Mouse (Mus musculus): ENCODE measurements around the gene Gtf3c1. TPM values are rescaled to one million over a fixed set of nuclear protein-coding genes. Genes with fewer than 3 reads are reported as not detected.

The Gtf3c1 gene
- polyA plus RNA-seq, 1 experiment from 2014 or later, result 16.3 TPM

DNA sequence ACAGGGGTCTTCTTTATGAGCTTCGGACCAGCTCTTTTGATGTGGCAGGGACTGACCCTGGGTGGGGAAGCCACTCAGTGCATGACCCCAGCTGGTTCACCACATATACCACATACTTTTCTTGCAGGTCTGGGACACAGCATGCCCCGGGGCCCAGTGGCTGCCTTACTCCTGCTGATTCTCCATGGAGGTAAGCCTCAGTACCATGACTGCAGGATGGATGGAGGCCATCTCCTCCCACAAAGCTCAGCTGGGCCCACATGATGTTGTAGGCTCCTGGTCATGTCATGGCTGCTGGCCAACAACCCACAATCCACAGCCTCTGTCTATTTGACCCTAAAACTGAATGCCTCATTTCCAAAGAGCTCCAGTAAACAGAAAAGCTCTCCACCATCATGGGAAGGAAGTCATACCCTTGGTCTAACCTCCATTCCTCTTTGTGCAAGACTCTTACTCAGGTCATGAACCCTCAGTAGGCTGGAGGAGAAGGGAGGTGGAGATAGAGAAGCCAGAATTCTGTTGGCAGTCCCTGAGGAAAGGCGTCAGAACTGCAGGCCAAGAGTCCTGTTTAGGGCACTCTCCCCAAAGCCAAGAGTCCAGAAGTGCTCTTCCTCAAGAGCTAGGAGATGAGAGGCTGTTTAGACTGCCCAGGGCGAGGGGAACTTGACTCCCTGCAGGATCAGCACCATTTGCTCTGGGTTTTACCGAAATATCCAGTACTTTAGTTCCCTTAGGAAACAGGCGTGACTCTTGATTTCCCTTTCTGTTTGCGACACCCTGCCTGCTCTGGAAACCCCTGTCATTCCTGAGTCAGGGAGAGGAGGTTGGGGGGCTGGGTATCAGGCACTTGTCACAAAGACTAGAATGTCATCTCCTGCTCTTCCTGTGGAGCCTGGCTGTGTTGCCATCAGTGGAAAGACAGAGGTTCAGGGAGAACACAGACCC lies 84.6 kb downstream of the Gtf3c1 start:
- DNase-seq (ENCODE audit: low spot score), result no peak

DNA sequence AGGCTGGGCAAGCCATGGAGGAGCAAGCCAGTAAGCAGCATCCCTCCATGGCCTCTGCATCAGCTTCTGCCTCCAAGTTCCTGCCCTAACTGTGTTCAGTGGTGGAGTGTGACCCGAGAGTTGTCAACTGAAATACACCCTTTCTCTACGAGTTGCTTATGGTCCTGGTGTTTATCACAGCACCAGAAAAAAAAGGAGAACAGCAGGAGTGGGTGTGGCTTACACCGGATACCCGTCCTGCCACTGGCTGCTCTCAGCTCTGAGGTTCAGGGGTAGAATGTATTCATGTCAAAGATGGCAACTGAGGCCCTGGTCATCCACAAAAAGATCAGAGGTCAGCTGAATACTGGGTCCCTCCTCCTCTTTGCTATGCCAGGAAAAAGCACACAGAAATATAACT lies 87.5 kb downstream of the Gtf3c1 start:
- DNase-seq (ENCODE audit: low spot score), result no peak

DNA sequence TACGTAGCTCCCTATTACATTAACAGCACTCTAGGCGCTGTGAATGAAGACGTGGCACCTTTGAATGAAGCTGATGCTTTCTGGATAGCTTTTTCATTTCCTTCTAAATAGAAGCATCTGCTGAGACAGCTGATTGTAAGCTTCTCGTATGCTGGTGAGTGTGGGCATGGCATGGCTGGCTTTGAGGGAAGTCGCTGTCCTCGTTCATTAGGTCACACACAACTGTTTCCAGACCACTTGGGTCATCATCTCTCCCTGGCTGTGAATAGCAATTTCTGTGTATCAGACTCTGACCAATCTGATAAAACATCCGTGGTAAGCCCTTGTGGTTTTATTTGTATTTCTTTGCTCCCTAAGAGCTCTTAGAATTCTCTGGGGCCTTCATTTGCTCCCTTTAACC lies 89.6 kb downstream of the Gtf3c1 start:
- no peak for DNase-seq (ENCODE audit: low spot score)

DNA sequence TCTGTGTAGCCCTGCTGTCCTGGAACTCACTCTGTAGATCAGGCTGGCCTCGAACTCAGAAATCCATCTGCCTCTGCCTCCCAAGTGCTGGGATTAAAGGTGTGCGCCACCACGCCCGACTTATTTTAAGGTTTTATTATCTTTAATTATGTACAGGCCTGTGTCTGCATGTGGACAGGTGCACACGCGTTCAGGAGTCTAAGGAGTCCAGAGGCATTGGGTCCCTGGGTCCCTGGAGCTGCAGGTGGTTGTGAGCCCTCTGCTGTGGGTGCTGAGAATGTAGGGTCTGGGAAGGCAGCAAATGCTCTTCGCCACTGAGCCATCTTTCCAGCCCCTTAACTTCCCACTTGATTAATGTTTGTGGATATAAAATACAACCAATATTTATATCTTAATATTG lies 92.1 kb downstream of the Gtf3c1 start:
- no peak for DNase-seq (ENCODE audit: low spot score)

DNA sequence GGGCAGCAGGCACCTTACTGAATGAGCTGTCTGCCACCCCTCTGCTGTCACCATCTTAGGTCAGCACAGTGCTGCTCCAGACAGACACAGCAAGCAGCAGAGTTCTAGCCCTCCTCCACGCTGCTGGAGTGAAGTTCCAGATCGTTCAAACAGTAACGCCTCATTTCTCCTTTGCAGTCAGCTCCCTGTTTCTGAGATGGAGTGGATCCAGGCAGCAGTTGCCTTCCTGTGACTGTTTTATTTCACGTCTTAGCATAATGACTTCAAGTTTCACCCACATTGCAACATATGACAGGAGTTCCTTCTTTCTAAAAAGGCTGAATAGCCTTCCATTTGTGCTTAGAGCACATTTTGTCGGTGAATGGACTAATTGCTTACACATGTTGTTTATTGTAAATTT lies 94.0 kb downstream of the Gtf3c1 start:
- DNase-seq (ENCODE audit: low spot score), result no peak

DNA sequence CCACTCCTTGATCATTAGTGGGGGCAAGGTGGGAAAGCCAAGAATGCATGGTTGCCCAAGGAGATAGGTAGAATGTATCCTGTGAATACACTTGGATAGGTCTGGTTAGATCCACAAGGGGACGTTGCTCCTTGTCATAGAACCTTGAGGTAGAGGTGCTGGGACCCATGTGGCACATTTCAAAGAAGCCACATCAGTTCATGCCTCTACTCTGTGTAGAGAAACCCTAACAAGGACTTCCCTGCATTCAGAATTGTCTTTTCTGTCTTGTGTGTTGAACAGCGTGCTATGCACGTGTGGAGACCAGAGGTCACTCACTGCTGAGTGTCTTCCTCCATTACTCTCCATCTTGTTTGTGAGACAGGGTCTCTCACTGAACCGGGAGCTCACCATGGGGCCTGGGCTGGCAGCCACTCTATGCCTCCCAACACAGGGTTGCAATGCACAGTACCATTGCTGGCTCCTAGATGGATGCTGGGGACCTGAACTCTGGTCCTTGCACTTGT lies 99.3 kb downstream of the Gtf3c1 start:
- peak; percentile 52 for DNase-seq (ENCODE audit: low spot score)

DNA sequence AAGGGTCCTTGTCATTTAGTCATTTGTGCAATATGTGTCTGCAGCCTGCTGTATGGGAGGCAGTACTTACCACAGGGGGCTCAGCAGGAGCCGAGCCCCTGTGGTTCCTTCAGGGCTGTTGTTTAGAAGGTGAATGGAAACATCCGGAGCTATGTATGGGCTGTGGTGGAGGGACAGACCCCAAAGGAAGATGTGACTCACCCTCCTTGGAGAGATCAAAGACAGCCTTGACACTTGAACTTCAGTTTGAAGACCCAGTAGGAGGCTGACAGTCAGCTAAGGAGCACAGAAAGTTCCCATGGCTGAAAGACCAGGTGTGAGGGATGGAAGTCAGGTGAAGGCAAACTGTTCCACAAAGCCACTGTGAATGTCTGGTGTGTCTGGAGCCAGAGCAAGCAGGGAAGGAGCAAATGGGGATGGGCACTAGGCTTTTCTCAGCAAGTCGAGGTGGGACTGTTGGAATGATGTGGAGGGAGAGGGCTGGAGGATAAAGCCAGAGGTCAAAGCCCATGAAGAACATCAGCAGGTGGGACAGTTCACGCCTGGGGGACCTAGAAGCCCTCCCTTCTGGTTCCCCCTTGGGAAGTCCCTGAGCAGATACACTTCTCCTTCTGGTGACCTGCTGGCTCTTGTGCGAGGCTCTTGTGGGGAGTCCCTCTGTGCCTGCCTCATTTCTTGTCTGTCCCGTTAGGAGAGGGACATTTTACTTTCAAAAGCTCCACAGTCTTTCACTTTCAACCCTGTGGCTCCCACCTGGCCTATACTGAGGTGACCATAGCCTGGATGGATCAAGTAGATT lies 100.0 kb downstream of the Gtf3c1 start:
- DNase-seq (ENCODE audit: low spot score), result peak; percentile 88

DNA sequence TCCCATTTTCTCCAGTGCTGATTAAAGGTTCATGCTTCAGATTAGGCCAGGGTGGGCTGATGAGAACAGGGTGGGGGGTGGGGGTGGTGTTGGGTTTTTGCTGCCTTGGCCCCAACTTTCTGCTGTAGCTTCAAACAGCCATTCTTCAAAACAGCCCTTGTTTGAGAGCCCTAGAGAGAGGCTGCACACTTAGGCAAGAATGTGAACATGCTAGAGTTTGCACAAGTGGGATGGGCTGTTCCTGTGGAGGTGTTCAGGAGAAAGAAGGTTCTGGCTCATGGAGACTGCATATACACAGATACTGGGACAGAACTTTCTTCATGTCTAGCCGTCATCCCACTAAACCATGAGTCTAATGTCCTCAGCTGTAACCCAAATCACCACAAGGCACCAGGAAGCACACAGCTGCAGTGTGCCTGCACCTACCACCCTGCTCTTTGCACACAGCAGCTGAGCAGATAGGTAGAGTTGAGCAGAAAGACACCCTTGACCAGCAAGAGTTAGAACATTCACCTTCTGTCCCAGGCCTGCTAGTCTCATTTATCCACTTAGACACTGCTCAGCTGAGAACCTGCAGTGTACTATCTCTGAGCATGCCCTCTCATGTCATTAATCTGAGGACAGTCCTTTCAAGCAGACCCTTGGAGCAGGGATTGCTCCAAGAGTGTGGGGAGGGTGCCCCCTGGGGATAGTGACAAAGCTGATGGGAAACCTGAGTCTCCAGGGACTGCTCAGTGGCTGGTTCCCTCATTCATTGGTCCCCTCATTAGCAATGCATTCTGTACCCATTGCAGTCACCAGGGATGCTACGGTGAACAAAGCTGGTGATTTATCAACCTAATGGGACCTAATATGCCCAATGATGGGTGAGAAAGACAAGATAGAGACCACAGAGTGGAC lies 101.1 kb downstream of the Gtf3c1 start:
- peak; percentile 44 for DNase-seq (ENCODE audit: low spot score)

DNA sequence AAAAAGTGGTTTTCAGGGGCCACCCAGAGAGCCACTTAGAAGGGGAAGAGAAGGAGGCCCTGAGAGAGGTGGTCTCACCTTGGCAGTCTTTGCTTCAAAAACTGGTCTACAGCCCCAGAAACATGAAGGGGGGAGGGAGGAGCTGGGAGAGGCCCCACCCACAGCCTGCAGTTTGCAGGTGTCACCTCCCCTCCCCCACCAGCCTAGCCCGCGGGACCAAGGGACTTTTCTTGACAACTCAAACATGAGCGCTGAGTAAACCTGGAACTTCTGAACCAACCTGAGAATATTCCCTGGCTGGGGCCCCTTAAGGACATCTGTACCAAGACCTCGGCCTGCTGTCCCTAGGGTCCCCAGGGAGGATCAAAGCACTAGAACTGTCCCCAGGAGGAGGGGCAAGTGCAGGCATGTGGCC lies 101.8 kb downstream of the Gtf3c1 start:
- DNase-seq (ENCODE audit: low spot score), result peak; percentile 84

DNA sequence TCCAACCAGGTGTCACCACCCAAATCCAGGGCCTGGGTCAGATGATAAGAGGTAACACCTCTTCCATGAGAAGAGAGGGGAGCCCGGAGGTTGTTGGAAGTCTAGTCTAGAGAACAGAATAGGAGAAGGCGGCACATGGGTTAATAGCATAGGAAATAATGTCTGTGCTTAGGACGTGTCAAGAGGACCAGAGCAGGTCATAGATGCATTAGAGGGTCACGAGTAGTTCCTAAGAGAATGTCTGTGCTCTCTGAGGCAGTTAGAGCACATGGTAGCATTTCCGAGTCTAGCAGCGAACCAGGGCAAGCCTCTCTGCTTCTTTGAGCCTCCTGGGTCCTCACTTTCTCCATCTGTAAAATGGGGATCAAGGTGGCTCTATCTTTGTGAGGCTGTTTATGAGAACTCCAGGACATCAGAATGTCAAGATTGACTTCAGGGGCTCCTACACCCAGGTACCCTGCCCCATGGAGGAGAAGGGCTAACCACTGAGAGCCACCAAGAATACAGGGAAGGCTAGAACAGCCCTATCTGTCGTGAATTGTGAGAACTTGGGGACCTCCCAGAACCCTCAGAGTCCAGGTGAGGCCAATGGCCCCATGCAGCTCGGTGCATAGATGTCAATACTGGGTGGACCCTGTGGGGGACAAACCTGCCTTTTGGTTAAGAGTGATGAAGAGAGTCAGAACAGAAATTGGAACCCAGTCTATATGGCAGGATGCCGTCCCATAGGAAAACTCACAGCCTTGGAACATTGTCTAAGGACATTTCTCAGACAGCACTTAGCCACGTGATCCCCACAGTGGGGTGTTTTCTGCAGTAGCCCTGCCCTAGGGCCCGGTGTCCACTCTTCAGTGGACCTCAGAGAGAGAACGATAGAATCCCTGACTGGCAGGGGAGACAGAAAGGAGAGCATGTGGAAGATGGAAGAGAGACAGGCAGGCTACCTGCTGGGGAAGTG lies 102.9 kb downstream of the Gtf3c1 start:
- DNase-seq (ENCODE audit: low spot score), result no peak

DNA sequence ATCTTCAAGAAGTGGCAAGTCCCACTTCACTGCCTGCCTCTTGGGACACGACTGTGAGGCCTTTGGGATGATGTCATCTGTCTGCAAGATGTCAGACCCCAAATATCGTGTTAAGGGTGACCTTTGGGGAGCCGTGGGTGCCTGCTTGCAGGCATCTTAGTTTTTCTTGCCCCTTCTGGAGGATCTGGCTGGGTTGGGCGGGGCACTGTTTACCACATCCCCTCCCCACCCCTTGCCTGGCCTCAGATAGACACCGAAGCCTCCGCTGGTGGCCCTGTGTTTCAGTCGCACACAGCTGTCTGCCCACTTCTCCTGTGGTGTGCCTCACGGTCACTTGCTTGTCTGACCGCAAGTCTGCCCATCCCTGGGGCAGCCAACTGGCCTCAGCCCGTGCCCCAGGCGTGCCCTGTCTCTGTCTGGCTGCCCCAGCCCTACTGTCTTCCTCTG lies 104.4 kb downstream of the Gtf3c1 start, which contains the start of gene Il21r:
Gene Il21r, plus strand, starts transcription at position 245 of the 447 bp plus-strand sequence.
- DNase-seq (ENCODE audit: low spot score), result peak; percentile 76

DNA sequence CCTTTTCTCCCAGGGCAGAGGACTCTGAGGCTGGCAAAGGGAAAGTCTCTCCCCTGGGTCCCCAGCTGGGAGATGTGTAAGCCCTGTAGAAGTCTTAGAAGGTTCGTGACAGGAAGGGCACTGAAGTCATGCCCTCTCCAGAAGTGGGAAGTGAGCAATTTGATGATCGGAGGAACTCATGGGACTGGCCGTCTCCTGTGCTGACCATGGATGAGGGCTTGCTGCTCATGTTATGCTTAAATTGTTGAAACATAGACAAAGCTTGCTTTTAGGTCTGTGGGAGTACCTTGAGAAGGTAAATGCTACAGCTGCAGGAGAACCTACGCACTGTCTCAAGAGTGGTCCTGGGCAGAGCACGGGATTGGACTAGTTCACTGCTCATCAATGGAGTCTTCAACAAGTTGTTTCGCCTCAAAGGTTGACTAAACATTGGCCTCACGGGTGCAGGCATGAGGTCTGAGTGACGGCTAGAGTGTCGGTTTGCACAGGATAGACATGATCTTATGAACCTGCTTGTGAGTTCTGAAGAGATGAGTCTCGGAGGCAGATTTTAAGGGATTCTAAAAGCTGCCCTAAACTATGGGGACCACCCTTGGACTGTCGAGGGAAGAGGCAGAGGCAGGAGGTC lies 105.6 kb downstream of the Gtf3c1 start:
- DNase-seq (ENCODE audit: low spot score), result peak; percentile 22

DNA sequence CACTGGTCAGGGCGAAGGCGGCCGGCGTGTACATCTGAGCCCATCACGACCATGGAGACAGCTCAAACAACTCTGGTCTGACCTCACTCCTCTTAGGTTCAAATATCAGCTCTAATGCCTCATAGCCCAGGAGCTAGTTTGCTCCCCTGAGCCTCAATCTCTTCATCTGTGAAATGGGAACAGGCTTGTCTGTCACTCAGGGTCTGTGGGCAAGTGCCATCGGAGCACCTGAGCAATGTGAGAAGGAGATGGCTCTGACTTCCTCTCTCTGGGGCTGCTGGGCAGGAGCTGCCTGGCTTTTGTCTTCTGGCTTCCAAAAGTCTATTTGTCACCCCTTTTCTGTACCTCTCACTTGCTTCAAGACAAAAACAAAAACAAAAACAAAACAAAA lies 106.3 kb downstream of the Gtf3c1 start:
- no peak for DNase-seq (ENCODE audit: low spot score)

DNA sequence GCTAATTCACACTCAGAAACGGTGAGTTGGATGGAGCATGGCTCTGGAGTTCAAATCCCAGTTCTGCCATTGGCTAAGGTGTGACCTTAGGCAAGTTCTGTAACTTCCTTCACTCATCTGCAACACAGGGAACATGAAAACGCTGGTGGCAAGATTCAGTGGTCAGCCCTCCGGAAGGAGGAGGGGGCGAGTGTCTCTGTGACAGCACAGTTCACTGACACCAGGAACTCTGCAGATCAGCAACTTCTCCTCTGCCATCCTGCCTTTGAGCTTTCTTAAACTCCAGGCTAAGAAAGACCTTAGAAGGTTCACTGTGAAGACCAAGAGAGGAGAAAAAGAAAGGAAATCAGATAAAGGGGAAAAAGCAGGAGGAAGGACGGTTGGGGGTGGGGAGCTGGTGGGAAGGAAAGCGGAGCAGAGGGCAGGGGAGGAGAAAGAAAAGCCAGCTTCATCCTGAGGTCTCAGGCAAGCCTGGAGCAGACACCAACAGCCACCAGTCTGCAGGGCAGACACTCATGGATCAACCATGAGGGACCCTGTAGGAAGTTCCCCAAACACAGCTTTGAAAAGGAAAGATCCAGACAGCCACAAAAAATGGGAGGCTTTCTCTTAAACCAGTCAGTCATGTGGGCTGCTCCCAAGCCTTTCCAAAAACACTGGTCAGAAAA lies 106.8 kb downstream of the Gtf3c1 start:
- DNase-seq (ENCODE audit: low spot score), result peak; percentile 37

DNA sequence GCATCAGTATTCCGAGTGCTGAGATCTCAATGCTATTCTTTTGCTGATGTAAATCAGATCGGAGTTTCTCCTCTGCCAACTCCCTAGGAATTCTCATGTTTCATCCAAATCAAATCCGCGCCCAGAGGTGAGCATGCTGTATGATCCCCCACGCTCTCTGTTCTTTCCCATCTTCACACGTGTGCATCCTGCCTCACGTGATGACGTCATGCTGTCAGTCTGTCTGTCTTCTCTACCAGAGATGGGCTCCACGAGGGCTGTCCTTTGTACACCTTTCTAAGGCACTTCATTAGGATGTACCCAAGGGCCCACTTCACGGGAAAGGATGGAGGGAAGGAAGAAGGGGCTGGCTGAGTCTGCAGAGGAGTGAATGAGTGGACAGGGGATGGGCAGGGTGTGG lies 107.4 kb downstream of the Gtf3c1 start:
- no peak for DNase-seq (ENCODE audit: low spot score)

DNA sequence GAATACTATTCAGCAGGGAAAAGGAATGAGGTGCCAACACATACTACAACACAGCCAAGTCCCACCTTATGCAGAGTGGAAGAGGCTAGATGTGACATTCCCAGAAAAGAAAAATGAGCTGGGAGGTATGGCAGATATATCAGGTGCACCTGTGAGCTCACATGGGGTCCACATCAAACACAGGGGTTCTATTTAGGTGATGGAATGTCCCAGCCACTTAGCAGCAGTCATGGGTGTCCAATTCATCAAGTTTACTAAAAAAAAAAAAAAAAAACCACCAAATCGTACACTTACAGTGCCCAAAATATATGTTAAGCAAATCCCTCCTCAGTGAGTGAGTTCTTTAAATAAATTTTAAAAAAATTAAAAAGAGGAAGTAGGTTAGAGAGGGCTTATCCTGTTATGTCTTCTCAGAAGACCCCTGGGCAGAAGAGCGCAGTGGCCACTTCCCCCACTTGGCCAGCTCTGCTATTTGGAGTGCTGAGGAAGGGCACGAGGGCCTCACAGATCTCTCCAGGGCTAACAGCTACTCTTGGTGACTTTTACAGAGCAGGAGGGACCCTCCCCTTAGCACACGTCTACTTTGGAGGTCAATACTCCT lies 108.1 kb downstream of the Gtf3c1 start:
- DNase-seq (ENCODE audit: low spot score), result no peak

DNA sequence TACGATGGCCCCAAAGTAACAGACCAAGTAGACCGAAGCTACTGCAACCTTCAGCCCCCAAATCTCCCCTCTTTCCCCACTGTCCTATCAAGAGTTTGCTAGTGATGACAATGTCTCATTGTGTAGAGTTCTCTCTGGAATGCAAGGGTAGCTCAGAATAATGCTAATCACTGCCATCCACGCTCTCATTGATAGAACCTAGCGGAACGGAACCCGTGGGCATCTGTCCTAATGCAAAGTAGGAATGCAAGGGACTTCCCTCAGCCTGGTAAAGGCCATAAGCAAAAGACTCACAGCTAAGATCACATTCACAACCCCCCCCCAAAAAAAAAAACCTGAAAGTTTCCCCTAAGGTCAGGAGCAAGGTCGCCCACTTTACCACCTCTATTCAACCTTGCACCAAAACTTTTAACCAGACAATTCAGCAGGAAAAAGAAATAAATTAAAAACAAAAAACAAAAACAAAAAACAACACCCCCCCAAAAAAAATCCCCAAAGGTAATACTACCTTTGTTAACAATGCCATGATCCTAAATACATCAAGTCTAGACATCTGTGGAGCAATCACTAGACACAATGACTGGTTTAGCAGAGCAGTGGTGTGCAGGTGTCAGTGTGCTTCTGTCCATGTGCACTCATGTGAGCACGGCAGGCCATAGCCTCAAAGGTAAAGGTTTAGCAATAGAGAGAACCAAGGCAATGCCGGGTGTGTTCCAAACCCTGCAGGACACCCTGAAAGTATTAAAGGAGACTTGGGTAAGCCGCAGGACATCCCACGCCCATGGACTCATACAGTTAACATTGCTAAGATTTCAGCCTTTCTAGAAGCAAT lies 109.8 kb downstream of the Gtf3c1 start:
- DNase-seq (ENCODE audit: low spot score), result no peak
